Mouse (Mus musculus) cortical plate, adult 2 months (tissue): ENCODE data around the gene Larp4b.

Source experiments
- CTCF ChIP-seq: fragments of 200-500 bp; IDR thresholded peaks from 2 replicates; pipeline ENCODE4 v1.5.1; 2011; ENCODE audit warnings: mild to moderate bottlenecking, control low read depth, low read length; ENCODE audit not compliant: insufficient read depth; ENCODE audit errors: extremely low read depth
- POLR2A ChIP-seq: fragments of 200-500 bp; IDR thresholded peaks from 2 replicates; pipeline ENCODE4 v1.6.1; 2011; ENCODE audit warnings: mild to moderate bottlenecking, low read length, control low read depth; ENCODE audit not compliant: insufficient read depth; ENCODE audit errors: extremely low read depth

- no peak for TF ChIP-seq CTCF
- TF ChIP-seq POLR2A, result no peak
These were observed 90.6 kb downstream of the Larp4b start for GRCm38 (mm10) chr13:9184281-9184680.
